Mouse (Mus musculus): ENCODE results near the gene 4931406C07Rik. TPM values are rescaled to one million over a fixed set of nuclear protein-coding genes. Genes with fewer than 3 reads are reported as not detected.

The 4931406C07Rik gene
- polyA plus RNA-seq, 1 experiment from 2014 or later = 8.7 TPM

DNA sequence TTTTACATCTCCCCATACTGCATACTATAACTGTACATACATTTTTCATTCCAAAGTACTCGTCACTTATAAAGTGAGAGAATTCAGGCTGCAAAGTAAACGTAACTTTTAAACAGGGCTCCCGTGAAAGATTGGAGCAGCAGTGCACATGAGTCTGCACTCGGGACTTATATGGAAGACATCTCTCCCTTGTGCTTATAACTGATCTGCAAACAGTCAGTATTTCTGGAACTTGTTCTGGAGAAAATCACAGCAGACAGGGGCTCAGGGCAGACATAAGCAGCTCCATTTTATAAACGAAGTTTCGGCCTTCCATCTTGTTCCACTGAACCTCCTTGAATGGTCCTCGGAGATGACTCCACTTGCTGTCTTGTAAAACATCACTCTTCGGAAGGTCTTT, 44.3 kb downstream of the 4931406C07Rik start:
- Histone ChIP-seq H3K36me3 (ENCODE audit: insufficient read depth, low read length) (peaks cover 42% of the 10 kb centered on the region), H3K4me1 (ENCODE audit: insufficient read depth, low read depth, low read length) (no peaks in the 10 kb centered on the region), H3K27me3 (replicated peaks; ENCODE audit: insufficient read depth, low read length) (no peaks in the 10 kb centered on the region), H3K4me3 (ENCODE audit: low read depth, low read length) (no peak overlapping the region), H3K9me3 (ENCODE audit: low read length) (no peaks in the 10 kb centered on the region), H3K9ac (replicated peaks; ENCODE audit: low read depth) (no peak overlapping the region), H3K4me2 (replicated peaks; ENCODE audit: low read depth, low read length) (no peak overlapping the region), H3K27ac (ENCODE audit: low read length) (no peak overlapping the region)
- TF ChIP-seq EP300 (IDR thresholded peaks at IDR 0.05) (no peak), CTCF (IDR thresholded peaks at IDR 0.05) (no peak)
- WGBS = 83% methylated on average over 8 of the region's 8 CpGs
- no peak for ATAC-seq
- no peak for DNase-seq (ENCODE audit: low spot score)

DNA sequence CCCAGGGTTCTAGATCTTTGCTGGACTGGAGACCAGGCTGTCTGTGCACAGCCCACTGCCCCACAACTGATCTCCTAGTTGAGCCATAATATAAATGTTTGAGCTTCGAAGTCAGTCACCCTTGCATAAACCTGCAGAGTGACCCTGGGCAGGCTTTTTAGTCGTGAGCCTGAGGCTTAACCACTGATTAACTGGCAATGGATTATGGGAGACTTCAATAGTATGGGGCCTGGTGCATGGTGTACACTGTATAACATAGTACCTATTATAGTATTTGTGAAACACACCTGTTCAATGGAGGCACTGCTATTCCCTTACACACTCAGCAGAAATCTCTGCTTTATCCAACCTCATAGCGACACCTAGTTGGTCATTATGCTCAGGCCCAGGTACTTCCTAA, 50.0 kb downstream of the 4931406C07Rik start:
- no peak for ATAC-seq
- no peak overlapping the region for H3K27ac ChIP-seq (ENCODE audit: low read length)
- WGBS = 74% methylated on average over 3 of the region's 3 CpGs

GRCm38 (mm10) chr9:15254501-15254900, 51.7 kb downstream of the 4931406C07Rik start:
- 84% methylated on average over 7 of the region's 7 CpGs for WGBS
- H3K36me3 ChIP-seq (ENCODE audit: insufficient read depth, low read length) = no peaks in the 10 kb centered on the region
- no peaks in the 10 kb centered on the region for H3K4me1 ChIP-seq (ENCODE audit: insufficient read depth, low read depth, low read length)
- no peak overlapping the region for H3K9ac ChIP-seq (replicated peaks; ENCODE audit: low read depth)
- H3K27ac ChIP-seq (ENCODE audit: low read length) = no peak overlapping the region
- H3K4me3 ChIP-seq (ENCODE audit: low read depth, low read length) = no peak overlapping the region
- TF ChIP-seq EP300 (IDR thresholded peaks at IDR 0.05) (no peak), CTCF (IDR thresholded peaks at IDR 0.05) (no peak)
- H3K27me3 ChIP-seq (replicated peaks; ENCODE audit: insufficient read depth, low read length) = no peaks in the 10 kb centered on the region
- no peak for ATAC-seq
- no peak for DNase-seq (ENCODE audit: low spot score)
- H3K9me3 ChIP-seq (ENCODE audit: low read length) = no peaks in the 10 kb centered on the region
- no peak overlapping the region for H3K4me2 ChIP-seq (replicated peaks; ENCODE audit: low read depth, low read length)

More for the DNA sequence above, 50.0 kb downstream of the 4931406C07Rik start:
- no peak for DNase-seq (ENCODE audit: low spot score)
- TF ChIP-seq CTCF (IDR thresholded peaks at IDR 0.05) (no peak), EP300 (IDR thresholded peaks at IDR 0.05) (no peak)
- H3K4me2 ChIP-seq (replicated peaks; ENCODE audit: low read depth, low read length) = no peak overlapping the region
- H3K36me3 ChIP-seq (ENCODE audit: insufficient read depth, low read length) = peaks cover 5% of the 10 kb centered on the region; the same call in 1 of the 2 replicates
- H3K9me3 ChIP-seq (ENCODE audit: low read length) = no peaks in the 10 kb centered on the region
- H3K27me3 ChIP-seq (replicated peaks; ENCODE audit: insufficient read depth, low read length) = no peaks in the 10 kb centered on the region
- no peak overlapping the region for H3K4me3 ChIP-seq (ENCODE audit: low read depth, low read length)
- no peaks in the 10 kb centered on the region for H3K4me1 ChIP-seq (ENCODE audit: insufficient read depth, low read depth, low read length)
- no peak overlapping the region for H3K9ac ChIP-seq (replicated peaks; ENCODE audit: low read depth)

DNA sequence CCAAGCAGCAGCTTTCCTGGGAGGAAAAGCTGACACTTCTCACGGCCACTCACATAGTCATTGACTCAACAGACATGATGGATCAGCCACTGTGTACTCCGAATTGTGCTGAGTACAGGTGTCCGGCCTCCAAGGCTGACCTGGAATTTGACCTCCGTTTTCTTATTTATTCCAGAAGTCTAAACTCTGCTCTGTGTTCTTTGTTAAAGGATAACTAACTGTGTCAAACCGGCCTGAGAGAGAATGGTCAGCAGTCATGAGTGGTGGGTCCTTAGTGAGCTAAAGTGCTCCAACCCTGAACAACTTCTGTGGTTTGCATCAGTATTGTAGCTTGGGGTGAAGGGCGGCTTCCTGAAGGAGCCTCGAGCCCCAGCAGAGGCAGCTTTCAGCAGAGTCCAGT, 54.1 kb downstream of the 4931406C07Rik start:
- Histone ChIP-seq H3K4me1 (ENCODE audit: insufficient read depth, low read depth, low read length) (no peaks in the 10 kb centered on the region), H3K4me2 (replicated peaks; ENCODE audit: low read depth, low read length) (no peak overlapping the region), H3K27me3 (replicated peaks; ENCODE audit: insufficient read depth, low read length) (no peaks in the 10 kb centered on the region), H3K9me3 (ENCODE audit: low read length) (no peaks in the 10 kb centered on the region), H3K4me3 (ENCODE audit: low read depth, low read length) (no peak overlapping the region), H3K36me3 (ENCODE audit: insufficient read depth, low read length) (no peaks in the 10 kb centered on the region), H3K9ac (replicated peaks; ENCODE audit: low read depth) (no peak overlapping the region), H3K27ac (ENCODE audit: low read length) (no peak overlapping the region)
- 55% methylated on average over 7 of the region's 7 CpGs for WGBS
- no peak for ATAC-seq
- DNase-seq (ENCODE audit: low spot score) = no peak
- TF ChIP-seq CTCF (IDR thresholded peaks at IDR 0.05) (no peak), EP300 (IDR thresholded peaks at IDR 0.05) (no peak)

DNA sequence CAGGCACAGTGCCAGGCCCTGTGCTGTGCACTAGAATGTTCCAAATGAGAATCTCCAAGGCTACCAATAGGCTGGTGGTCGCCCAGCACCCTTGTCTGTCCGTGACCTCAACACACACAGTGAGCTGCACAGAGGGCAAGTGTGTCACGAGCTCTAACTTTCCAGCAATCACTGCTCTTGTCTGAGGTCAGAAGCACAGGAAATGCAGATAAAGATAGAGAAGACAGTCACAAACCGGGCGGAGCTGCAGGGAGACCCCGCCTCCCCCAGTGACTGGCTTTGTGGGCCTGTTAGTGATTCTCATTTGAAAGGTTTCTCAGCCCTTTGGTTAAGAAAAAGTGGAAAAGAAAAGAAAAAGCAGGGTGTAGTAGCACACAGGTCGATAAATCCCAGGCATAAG, 55.9 kb downstream of the 4931406C07Rik start:
- Histone ChIP-seq H3K9ac (replicated peaks; ENCODE audit: low read depth) (no peak overlapping the region), H3K4me3 (ENCODE audit: low read depth, low read length) (no peak overlapping the region), H3K4me1 (ENCODE audit: insufficient read depth, low read depth, low read length) (no peaks in the 10 kb centered on the region), H3K9me3 (ENCODE audit: low read length) (no peaks in the 10 kb centered on the region), H3K27me3 (replicated peaks; ENCODE audit: insufficient read depth, low read length) (no peaks in the 10 kb centered on the region), H3K36me3 (ENCODE audit: insufficient read depth, low read length) (no peaks in the 10 kb centered on the region), H3K27ac (ENCODE audit: low read length) (no peak overlapping the region), H3K4me2 (replicated peaks; ENCODE audit: low read depth, low read length) (no peak overlapping the region)
- TF ChIP-seq EP300 (IDR thresholded peaks at IDR 0.05) = no peak
- TF ChIP-seq CTCF (IDR thresholded peaks at IDR 0.05) = no peak
- ATAC-seq (no peak), DNase-seq (ENCODE audit: low spot score) (no peak)
- WGBS = 64% methylated on average over 7 of the region's 7 CpGs

DNA sequence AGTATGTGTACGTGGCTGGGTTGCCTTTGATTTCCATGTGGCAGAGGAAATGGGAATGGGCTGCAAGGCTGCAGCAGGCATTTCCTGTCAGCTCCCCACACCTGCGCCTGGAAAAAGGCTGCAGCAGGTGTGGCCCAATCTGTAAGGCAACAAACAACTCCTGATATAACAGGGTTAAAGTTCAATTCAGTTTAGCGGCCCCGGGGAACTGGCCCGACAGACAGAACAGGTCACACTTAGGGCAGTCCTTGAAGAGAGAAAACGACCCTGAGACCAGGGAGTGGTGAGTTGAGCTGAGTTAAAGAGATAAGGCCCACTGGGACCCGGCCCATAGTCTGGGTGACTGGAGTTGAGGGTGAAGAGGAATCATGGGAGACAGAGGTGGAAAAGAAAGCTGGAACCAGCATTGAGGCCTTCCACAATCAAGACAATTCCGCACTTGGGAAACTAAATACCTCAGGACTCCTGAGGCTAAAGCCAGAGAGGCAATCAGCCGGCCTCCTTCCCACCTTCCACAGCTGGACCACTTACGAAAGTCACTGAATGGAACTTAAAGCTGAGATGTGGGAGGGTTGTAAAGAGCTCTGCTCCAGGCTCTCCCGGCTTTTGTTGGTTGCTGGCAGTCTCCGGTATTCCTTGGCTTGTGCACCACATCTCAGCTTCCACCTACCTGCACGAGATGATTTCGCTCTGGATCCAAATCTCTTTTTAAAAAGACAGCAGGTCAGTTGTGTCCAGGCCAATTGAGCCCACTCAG, 60.8 kb downstream of the 4931406C07Rik start:
- no peaks in the 10 kb centered on the region for H3K36me3 ChIP-seq (ENCODE audit: insufficient read depth, low read length)
- no peak overlapping the region for H3K4me3 ChIP-seq (ENCODE audit: low read depth, low read length)
- 56% methylated on average over 14 of the region's 14 CpGs for WGBS
- ATAC-seq (no peak), DNase-seq (ENCODE audit: low spot score) (no peak)
- H3K27me3 ChIP-seq (replicated peaks; ENCODE audit: insufficient read depth, low read length) = no peaks in the 10 kb centered on the region
- H3K9ac ChIP-seq (replicated peaks; ENCODE audit: low read depth) = no peak overlapping the region
- no peaks in the 10 kb centered on the region for H3K9me3 ChIP-seq (ENCODE audit: low read length)
- no peak overlapping the region for H3K4me2 ChIP-seq (replicated peaks; ENCODE audit: low read depth, low read length)
- H3K27ac ChIP-seq (ENCODE audit: low read length) = no peak overlapping the region
- H3K4me1 ChIP-seq (ENCODE audit: insufficient read depth, low read depth, low read length) = no peaks in the 10 kb centered on the region
- TF ChIP-seq CTCF (IDR thresholded peaks at IDR 0.05) (no peak), EP300 (IDR thresholded peaks at IDR 0.05) (no peak)
